Mouse (Mus musculus) cortical plate, adult 2 months (tissue): ENCODE results near the gene Cd28.

Experiments used
- CTCF ChIP-seq: fragments of 200-500 bp; IDR thresholded peaks from 2 replicates; pipeline ENCODE4 v1.5.1; 2011; ENCODE audit warnings: mild to moderate bottlenecking, control low read depth, low read length; ENCODE audit not compliant: insufficient read depth; ENCODE audit errors: extremely low read depth
- POLR2A ChIP-seq: fragments of 200-500 bp; IDR thresholded peaks from 2 replicates; pipeline ENCODE4 v1.6.1; 2011; ENCODE audit warnings: mild to moderate bottlenecking, low read length, control low read depth; ENCODE audit not compliant: insufficient read depth; ENCODE audit errors: extremely low read depth

- TF ChIP-seq CTCF (no peak), POLR2A (no peak)
These were observed 55.2 kb downstream of the Cd28 start for GRCm38 (mm10) chr1:60771771-60772170.
